9 mouse cellular contexts compared by ENCODE assay signal in the genomic region with DNA sequence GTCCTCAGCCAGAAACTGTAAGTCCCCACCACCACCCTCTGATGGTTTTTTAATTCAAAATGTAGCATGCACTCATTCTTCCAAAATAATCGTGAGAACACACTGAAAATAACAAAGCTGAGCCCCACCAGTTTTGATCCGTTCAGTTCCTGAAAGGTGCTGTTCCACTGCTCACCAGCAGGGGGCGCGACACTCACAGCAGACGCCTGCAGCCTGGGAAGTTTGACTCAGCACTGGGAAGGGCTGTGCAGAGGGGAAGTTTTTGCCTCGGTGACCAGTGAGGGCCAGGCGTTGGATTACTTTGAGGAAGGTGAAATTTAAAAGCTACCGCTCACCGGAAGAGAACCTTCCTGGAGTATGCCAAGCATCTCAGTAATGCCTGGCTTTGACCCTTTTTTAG.
DNase-seq lines count a peak whose midpoint lies in the region; ATAC-seq lines count a peak whose summit lies in the region.
"Had no signal": no experiment of that assay in that cellular context is flagged by ENCODE, and none has a peak within 500 bp of the region (broad histone marks: within the 10 kb centered on the region; RNA-seq: fewer than 3 reads in every experiment).

No protein-coding gene starts in this region.

- peaks cover 8% of the 10 kb centered on the region for H3K27me3 ChIP-seq in embryonic facial prominence, embryonic 10.5 days (replicated peaks; ENCODE audit: low read depth, poor library complexity, severe bottlenecking)
- peaks cover 7% of the 10 kb centered on the region for H3K27me3 ChIP-seq in kidney, embryonic 15.5 days
- H3K27me3 ChIP-seq in limb, embryonic 15.5 days: peaks cover 15% of the 10 kb centered on the region; the same call in 1 of the 2 replicates
- H3K27me3 ChIP-seq in neural tube, embryonic 11.5 days (ENCODE audit: control insufficient read depth, insufficient read depth, low read length): no peaks in the 10 kb centered on the region
- no peaks in the 10 kb centered on the region for H3K27me3 ChIP-seq in stomach, embryonic 15.5 days (replicated peaks)

- no peak overlapping the region for H3K9ac ChIP-seq in kidney, embryonic 15.5 days
- no peak overlapping the region for H3K9ac ChIP-seq in limb, embryonic 15.5 days
- H3K9ac ChIP-seq in neural tube, embryonic 11.5 days (ENCODE audit: low read length): no peak overlapping the region
- no peak overlapping the region for H3K9ac ChIP-seq in stomach, embryonic 15.5 days
- H3K9ac ChIP-seq: embryonic facial prominence, embryonic 12.5 days had no signal

- H3K4me2 ChIP-seq in kidney, embryonic 15.5 days: no peak overlapping the region
- H3K4me2 ChIP-seq in limb, embryonic 15.5 days: no peak overlapping the region
- no peak overlapping the region for H3K4me2 ChIP-seq in neural tube, embryonic 11.5 days (ENCODE audit: low read depth)
- H3K4me2 ChIP-seq in stomach, embryonic 15.5 days: no peak overlapping the region
- H3K4me2 ChIP-seq: embryonic facial prominence, embryonic 12.5 days had no signal

- H3K27ac ChIP-seq in embryonic facial prominence, embryonic 10.5 days (replicated peaks): peak overlapping the region; percentile 59
- no peak overlapping the region for H3K27ac ChIP-seq in kidney, embryonic 15.5 days
- no peak overlapping the region for H3K27ac ChIP-seq in limb, embryonic 15.5 days
- H3K27ac ChIP-seq in neural tube, embryonic 11.5 days (ENCODE audit: low read depth, low read length): no peak overlapping the region
- H3K27ac ChIP-seq in stomach, embryonic 15.5 days: no peak overlapping the region
- H3K27ac ChIP-seq: embryonic facial prominence, embryonic 12.5 days had no signal

- 2% methylated on average over 9 of the region's 9 CpGs for WGBS in embryonic facial prominence, embryonic 10.5 days
- WGBS in kidney, embryonic 15.5 days: under 1% methylated on average over 9 of the region's 9 CpGs
- under 1% methylated on average over 9 of the region's 9 CpGs for WGBS in limb, embryonic 15.5 days
- 2% methylated on average over 9 of the region's 9 CpGs for WGBS in neural tube, embryonic 11.5 days
- WGBS in stomach, embryonic 15.5 days: under 1% methylated on average over 9 of the region's 9 CpGs

- H3K36me3 ChIP-seq in embryonic facial prominence, embryonic 10.5 days (replicated peaks): no peaks in the 10 kb centered on the region
- no peaks in the 10 kb centered on the region for H3K36me3 ChIP-seq in kidney, embryonic 15.5 days
- no peaks in the 10 kb centered on the region for H3K36me3 ChIP-seq in limb, embryonic 15.5 days
- H3K36me3 ChIP-seq in neural tube, embryonic 11.5 days (ENCODE audit: control insufficient read depth, insufficient read depth, low read length): no peaks in the 10 kb centered on the region
- H3K36me3 ChIP-seq in stomach, embryonic 15.5 days: no peaks in the 10 kb centered on the region
- H3K36me3 ChIP-seq: embryonic facial prominence, embryonic 12.5 days had no signal

- peak; percentile 49; the same call in 1 of the 2 replicates for ATAC-seq in kidney, embryonic 15.5 days (replicated peaks; ENCODE audit: low FRiP score)
- ATAC-seq in limb, embryonic 15.5 days (ENCODE audit: insufficient number of reproducible peaks, low FRiP score, low TSS enrichment, low read depth): peak; percentile 49; the same call in 1 of the 2 replicates
- no peak for ATAC-seq in neural tube, embryonic 11.5 days (ENCODE audit: insufficient read depth, low FRiP score, low TSS enrichment)
- peak; percentile 19; the same call in 1 of the 2 replicates for ATAC-seq in stomach, embryonic 15.5 days (ENCODE audit: insufficient read depth, low FRiP score, low read depth)

- no peak overlapping the region for H3K4me3 ChIP-seq in embryonic facial prominence, embryonic 10.5 days
- H3K4me3 ChIP-seq in kidney, embryonic 15.5 days (replicated peaks): no peak overlapping the region
- H3K4me3 ChIP-seq in limb, embryonic 15.5 days: no peak overlapping the region
- H3K4me3 ChIP-seq in neural tube, embryonic 11.5 days (ENCODE audit: low read depth, low read length): no peak overlapping the region
- H3K4me3 ChIP-seq in stomach, embryonic 15.5 days (replicated peaks): no peak overlapping the region
- H3K4me3 ChIP-seq: embryonic facial prominence, embryonic 12.5 days had no signal

- H3K4me1 ChIP-seq in embryonic facial prominence, embryonic 10.5 days: peaks cover 9% of the 10 kb centered on the region; the same call in 1 of the 2 replicates
- peaks cover 4% of the 10 kb centered on the region; the same call in 1 of the 2 replicates for H3K4me1 ChIP-seq in kidney, embryonic 15.5 days
- peaks cover 3% of the 10 kb centered on the region; the same call in 1 of the 2 replicates for H3K4me1 ChIP-seq in limb, embryonic 15.5 days
- no peaks in the 10 kb centered on the region for H3K4me1 ChIP-seq in neural tube, embryonic 11.5 days (ENCODE audit: control insufficient read depth, insufficient read depth, low read length)
- no peaks in the 10 kb centered on the region for H3K4me1 ChIP-seq in stomach, embryonic 15.5 days
- H3K4me1 ChIP-seq: embryonic facial prominence, embryonic 12.5 days had no signal

- DNase-seq in A20 (ENCODE audit: low read depth, low spot score): peak; percentile 76
- DNase-seq in adrenal gland, postnatal 14 days: peak; percentile 91
- DNase-seq in embryonic facial prominence, embryonic 10.5 days (ENCODE audit: low spot score): peak; percentile 88
- peak; percentile 72 to 89 for DNase-seq in heart, adult 18-20 months
- peak; percentile 82 for DNase-seq in neural tube, embryonic 11.5 days (ENCODE audit: low spot score)

- H3K9me3 ChIP-seq in embryonic facial prominence, embryonic 10.5 days: no peaks in the 10 kb centered on the region
- no peaks in the 10 kb centered on the region for H3K9me3 ChIP-seq in kidney, embryonic 15.5 days (replicated peaks)
- H3K9me3 ChIP-seq in limb, embryonic 15.5 days: no peaks in the 10 kb centered on the region
- no peaks in the 10 kb centered on the region for H3K9me3 ChIP-seq in neural tube, embryonic 11.5 days (ENCODE audit: control insufficient read depth, low read length)
- no peaks in the 10 kb centered on the region for H3K9me3 ChIP-seq in stomach, embryonic 15.5 days
- H3K9me3 ChIP-seq: embryonic facial prominence, embryonic 12.5 days had no signal
